Mouse (Mus musculus) liver, adult 2 months (tissue): ENCODE measurements around the gene Vegfb.

Experiments
- CTCF ChIP-seq: fragments of 200-500 bp; IDR thresholded peaks from 2 replicates; pipeline ENCODE4 v1.5.1; 2011; ENCODE audit warnings: low read depth, low read length, control low read depth
- POLR2A ChIP-seq: fragments of 200-500 bp; IDR thresholded peaks from 2 replicates; pipeline ENCODE4 v1.6.1; 2011; ENCODE audit warnings: low read length, control low read depth; ENCODE audit not compliant: insufficient read depth; ENCODE audit errors: extremely low read depth

GRCm38 (mm10) chr19:6975537-6976521 is 11.6 kb downstream of the Vegfb start, which contains the start of gene Plcb3:
- TF ChIP-seq CTCF (peak; percentile 36), POLR2A (no peak)
